Mouse (Mus musculus) CH12F3 (cell line): ENCODE measurements around the gene Gm49322.

ENCODE experiments used
- in situ Hi-C: fragments of 300-500 bp; cut with MboI; formaldehyde crosslinking; loops from 2 replicates; pipeline ENCODE4 v1.14.3; 2020; ENCODE audit warnings: low sequenced_read_pairs

Gene Gm49322

GRCm38 (mm10) chr10:80578911-80579310 lies 26.9 kb upstream of the Gm49322 start:
- in situ Hi-C loops: loop anchor here (5.0 kb wide), 1 partner anchor 103 kb away; no protein-coding TSS in a partner anchor

- in situ Hi-C loops: no loop called here
These were observed 22.8 kb upstream of the Gm49322 start for GRCm38 (mm10) chr10:80583047-80583446.

GRCm38 (mm10) chr10:80584045-80584488 lies 21.8 kb upstream of the Gm49322 start:
- in situ Hi-C loops: no loop called here

- in situ Hi-C loops: no loop called here
These were observed 20.9 kb upstream of the Gm49322 start for GRCm38 (mm10) chr10:80584642-80585552.

GRCm38 (mm10) chr10:80585581-80585980 lies 20.2 kb upstream of the Gm49322 start:
- in situ Hi-C loops: no loop called here

- in situ Hi-C loops: no loop called here
These were observed 19.2 kb upstream of the Gm49322 start for GRCm38 (mm10) chr10:80586407-80587304.

GRCm38 (mm10) chr10:80587305-80587657 lies 18.5 kb upstream of the Gm49322 start:
- in situ Hi-C loops: no loop called here

GRCm38 (mm10) chr10:80589127-80589878 lies 16.5 kb upstream of the Gm49322 start:
- in situ Hi-C loops: no loop called here

- in situ Hi-C loops: no loop called here
These were observed 15.7 kb upstream of the Gm49322 start, which contains the start of gene Abhd17a for GRCm38 (mm10) chr10:80589879-80590854. Gene Abhd17a (minus strand): TSS chr10:80590341.

- in situ Hi-C loops: no loop called here
These were observed 9.5 kb upstream of the Gm49322 start for GRCm38 (mm10) chr10:80596318-80596717.

GRCm38 (mm10) chr10:80602698-80603325 lies 3.0 kb upstream of the Gm49322 start, which contains the start of the genes Scamp4 and Adat3:
Gene Scamp4 (plus strand): TSS chr10:80602872.
Gene Adat3 (plus strand): TSS chr10:80602880.
- in situ Hi-C loops: no loop called here

- in situ Hi-C loops: no loop called here
These were observed 2.5 kb upstream of the Gm49322 start for GRCm38 (mm10) chr10:80603364-80603763.

GRCm38 (mm10) chr10:80604001-80604509 lies 1.8 kb upstream of the Gm49322 start:
- in situ Hi-C loops: no loop called here

GRCm38 (mm10) chr10:80604988-80605387 lies 833 bp upstream of the Gm49322 start:
- in situ Hi-C loops: no loop called here

GRCm38 (mm10) chr10:80606306-80606705 lies 485 bp downstream of the Gm49322 start:
- in situ Hi-C loops: no loop called here

- in situ Hi-C loops: no loop called here
These were observed 1.0 kb downstream of the Gm49322 start for GRCm38 (mm10) chr10:80606737-80607350.

GRCm38 (mm10) chr10:80608435-80608834 lies 2.6 kb downstream of the Gm49322 start:
- in situ Hi-C loops: no loop called here

- in situ Hi-C loops: no loop called here
These were observed 3.6 kb downstream of the Gm49322 start for GRCm38 (mm10) chr10:80609269-80609924.
